Mouse (Mus musculus) embryo, embryonic 11 days (tissue): ENCODE data around the gene Egln1.

Source experiments
- DNase-seq: peaks from one replicate; pipeline ENCODE4 v3.0.0-alpha.2; 2015

Gene Egln1

DNA sequence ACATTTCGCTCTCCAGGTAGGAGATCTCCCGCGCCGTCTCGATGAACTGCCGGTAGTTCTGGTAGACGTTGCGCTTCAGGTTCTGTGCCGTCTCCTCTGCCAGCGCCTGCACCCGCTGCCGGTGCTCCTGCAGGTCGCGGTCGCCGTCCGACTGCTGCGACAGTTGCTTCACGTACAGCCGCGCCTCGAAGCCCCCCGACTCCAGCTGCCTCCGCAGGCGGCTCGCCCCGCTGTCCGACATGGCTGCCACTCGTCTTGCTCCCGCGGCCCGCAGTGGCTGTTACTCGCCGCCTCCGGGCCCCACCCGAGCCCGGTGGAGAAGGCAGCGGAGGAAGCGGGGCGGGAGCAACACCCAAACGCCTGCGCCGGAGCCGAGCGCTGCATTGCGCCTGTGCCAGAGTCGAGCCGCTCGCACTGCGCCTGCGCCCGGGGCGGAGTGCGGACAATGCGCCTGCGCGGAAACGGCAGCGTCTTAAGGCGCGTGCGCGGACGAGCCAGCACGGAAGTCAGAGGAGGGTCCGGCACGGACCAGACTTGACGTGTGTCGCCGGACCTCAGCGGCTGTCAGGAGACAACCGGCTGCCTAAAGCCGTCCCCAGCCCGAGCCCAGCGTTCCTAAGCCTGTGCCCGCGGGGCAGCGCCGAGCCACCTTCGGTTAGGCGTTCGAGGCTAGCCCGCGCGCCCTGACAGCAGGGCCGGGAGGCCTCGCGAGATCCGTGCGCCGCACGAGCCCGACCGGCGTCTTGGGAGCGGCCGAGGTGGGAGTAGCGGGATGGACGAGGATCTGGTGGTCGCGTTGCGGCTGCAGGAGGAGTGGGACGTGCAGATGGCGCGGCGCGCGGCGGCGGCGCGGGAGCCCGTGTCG lies 51.5 kb downstream of the Egln1 start, which contains the start of the genes Exoc8 and Sprtn:
Gene Exoc8 (minus strand): TSS at position 320 of the 865 bp plus-strand sequence.
Gene Sprtn (plus strand): TSS at position 501 of the 865 bp plus-strand sequence.
- DNase-seq = peak; percentile 97

DNA sequence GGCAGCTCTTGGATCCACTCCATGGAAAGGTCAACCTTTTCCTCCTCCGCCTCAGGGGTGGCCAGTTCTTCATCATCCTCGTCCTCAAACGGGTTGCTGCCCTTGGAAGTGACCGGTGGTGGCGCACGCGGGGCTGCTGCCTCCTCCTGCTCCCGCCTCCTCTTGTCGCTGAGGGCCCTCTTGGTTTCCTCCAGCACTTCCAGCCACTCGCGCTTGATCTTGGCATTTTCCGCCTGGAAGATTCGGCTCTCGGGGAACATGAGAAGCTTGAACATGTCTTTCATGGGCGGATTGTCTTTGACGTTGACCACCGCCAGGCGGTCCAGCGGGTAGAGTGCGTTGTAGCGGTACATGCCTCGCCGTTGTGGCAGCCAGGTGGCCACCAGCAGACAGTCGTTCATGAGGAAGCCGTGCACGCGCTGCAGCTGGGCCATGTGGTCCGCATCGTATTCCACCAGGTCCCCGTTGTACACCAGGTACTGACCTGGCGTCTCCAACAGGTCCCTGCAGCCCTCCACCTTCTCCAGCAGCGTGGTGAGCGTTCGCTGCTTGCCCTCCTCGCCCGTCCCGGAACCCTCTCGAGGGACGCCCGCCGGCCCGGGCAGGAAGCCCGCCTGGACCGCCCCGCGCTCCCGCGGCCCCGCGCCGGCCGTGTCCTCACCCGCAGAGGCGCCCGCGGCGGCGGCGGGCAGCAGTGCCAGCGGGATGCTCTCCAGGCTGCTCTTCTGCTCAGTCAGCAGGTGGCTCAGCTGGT lies 52.3 kb downstream of the Egln1 start:
- peak; percentile 81 for DNase-seq

DNA sequence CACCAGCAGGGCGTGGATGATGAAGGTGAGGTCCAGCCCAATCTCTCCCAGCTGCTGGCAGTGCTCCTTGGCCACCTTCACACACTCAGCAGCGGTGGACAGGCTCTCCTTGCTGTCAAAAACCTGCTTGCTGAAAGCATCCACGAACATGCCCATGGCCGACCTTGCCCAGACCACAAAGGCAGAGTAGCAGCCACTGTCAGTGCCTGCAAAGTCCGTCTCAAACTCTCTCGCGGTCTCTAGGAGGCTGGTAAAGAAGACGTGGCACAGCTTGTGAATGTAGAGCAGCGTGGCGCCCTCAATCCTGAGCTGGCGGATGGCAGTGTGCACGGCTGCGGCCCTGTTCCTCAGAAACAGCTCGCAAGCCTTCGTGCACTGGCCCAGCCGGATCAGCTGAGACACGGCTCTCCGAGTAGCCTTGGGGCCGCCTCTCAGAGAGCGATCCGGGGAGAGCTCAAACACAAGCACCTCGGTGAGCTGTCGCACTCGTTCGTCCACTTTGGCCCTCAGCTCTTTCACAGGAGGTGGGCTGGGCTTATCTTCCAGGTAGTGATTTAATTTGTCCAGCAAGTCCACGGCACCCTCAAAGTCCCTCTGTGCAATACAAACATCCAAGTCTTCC lies 53.0 kb downstream of the Egln1 start:
- no peak for DNase-seq

DNA sequence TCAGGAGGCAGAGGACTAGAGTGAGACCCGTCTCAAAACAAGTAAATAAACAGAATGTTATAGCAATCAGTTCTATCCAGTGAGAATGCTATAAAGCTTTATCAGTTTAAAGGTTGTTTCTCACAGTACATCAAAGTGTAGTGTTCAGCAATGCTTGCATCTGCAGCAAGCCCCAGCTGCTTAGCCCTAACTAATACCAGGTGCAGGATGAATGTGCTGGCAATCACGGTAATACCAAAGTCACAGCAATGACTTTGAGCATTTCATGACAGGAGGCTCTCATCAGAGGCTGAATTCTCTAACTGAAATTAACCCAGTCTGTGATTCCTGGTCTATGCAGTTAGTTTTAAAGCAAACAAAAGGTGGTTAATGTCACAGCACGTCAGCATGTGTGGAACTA lies 56.5 kb downstream of the Egln1 start:
- peak; percentile 13 for DNase-seq

DNA sequence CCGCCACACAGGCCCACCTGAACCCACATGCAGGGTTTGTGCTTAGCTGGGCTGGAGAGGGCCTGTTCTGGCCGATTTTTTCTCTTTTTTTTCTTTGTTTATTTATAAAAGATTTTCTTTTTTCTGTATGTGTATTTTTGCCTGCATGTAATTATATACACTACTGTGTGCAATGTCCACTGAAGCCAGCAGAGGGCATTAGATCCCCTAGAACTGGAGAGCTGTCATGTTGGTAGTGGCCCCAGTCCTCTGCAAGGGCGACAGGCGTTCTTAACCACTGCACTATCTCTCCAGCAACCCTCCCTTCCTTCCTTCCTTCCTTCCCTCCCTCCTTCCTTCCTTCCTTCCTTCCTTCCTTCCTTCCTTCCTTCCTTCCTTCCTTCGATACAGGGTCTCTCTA lies 60.7 kb downstream of the Egln1 start:
- DNase-seq = no peak

DNA sequence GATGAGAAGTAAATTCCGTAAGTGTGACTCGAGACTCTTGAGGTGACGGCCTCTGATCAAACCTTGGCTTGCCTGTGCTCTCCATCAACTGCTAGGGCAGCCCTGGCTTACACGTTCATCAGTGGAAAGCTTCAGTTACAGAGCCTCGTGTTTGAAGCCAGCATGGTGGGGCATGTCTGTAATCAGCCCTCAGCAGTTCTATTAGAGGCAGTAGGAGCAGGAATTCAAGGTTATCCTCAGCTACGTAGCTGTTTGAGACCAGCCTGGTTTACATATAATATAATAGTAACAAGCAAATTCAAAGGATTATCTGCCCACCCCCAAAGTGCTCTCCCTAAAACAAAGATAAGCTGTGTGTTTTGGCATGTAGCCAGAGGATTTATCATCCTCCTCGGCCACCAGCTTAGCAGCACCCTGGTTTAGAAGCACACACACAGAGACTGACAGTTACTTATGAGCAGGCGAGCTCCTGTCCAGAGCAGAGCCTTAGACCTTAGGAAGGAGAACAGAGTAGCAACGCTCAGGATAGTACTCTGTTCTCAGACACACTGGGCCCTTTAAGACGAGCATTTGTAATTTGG lies 70.1 kb downstream of the Egln1 start:
- DNase-seq = no peak

DNA sequence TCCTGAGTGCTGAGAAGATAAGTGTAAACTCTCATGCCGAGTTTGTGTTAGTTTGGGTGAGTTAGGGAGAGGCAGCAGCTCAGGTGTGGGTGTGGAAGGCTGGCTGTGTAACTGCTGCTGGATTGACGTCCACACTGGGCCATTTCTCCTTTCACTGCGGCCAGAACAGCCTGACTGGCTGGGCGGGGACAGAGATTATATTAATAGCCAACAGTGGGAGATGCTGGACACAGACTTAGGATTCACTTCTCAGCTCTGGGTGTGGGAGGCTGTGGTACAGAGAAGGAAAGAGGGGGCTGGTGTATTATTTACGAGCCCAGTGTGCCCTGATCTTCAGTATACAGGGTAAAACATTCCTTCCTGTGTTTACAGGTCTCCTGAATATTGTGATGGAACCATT lies 71.0 kb downstream of the Egln1 start:
- no peak for DNase-seq

DNA sequence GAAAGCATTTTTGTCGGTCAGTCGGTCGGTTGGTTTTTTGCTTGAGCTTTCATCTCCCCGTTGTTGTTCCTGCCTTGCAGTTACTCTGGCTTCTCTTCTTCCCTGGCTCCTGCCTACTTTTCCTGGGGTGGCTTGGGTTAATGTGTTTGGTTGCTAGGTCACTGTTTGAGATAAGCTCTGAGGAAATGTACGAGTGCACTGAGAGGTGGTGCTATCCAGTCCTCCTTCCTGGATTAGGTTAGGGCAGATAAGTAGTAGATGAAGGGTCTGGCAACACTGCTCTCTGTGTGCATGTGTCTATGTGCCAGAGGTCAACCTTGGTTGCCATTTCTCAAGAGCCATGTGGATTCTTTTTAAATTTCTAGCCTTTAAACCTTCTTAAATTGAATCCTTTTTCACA lies 76.4 kb downstream of the Egln1 start:
- no peak for DNase-seq

DNA sequence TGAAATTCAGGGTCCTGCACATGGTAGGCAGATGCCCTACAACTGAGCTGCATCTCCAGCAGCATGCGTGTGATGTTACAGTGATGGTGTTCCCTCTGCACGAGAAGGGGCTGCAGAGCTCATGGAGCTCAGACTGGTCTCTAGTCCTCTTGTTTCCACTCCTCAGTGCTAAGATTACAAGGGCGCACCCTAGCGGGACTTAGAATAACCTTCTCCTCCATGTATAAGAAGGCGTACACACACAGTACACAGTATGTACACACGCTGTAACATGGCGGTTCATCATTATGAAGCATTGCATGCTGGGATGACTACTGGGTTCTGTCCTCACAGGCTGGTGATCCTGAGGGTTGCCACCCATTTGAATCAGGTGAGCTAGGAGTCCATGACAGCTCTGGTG lies 77.0 kb downstream of the Egln1 start:
- no peak for DNase-seq

DNA sequence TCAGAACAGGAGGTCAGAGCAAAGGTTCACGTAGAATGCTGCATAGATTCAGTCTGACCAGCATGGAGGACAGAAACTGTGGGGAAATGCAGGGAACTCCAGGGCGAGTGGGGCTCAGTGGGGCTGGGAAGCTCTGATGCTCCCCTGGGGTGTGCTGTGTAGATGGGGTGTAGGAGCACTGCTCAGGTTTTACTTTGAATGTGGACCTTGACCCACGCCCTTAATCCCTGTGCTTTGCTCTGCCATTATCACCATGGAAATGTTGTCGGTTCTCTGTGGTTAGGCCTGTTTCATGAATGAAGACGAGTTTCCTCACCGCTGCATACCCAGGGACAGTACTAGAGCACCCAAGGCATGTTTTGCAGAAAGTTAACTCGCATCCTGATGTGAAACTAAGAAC lies 77.7 kb downstream of the Egln1 start:
- no peak for DNase-seq

DNA sequence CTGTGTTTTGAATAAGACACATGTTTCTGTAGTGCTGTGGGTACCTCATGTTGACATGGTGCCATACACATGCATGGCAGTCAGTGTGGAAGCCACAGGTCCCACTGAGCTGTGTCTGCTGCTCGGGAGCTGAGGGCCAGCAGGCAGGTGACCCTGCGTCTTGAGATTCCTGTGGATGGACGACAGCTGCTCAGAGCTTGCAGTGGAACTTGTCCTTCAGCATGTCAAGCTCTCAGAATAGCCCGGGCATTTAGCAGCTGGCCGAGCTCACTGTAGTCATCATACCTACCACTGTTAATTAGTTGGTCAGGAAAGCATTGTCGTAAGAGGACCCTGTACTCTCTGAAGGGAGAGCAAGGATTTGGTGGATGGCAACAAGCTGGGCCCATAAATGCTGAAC lies 79.4 kb downstream of the Egln1 start:
- DNase-seq = no peak

DNA sequence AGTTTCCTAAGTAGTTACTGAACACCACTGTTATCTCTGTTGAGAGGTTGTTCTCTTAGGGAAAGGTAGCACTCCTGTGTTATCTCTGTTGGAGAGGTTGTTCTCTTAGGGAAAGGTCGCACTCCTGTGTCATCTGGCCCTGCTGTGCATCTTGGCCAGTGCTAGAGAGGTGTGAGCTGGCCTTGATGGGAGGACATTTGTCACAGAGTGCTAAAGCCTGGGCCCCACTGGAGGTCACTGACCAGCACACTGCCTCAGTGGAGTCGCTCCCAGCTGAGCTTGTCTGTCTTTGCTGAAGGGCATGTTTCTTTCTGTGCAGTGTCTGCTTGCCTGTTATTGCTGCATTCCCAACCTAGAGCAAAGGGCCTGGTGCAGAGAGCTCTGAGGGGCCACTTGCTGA lies 82.0 kb downstream of the Egln1 start:
- no peak for DNase-seq

DNA sequence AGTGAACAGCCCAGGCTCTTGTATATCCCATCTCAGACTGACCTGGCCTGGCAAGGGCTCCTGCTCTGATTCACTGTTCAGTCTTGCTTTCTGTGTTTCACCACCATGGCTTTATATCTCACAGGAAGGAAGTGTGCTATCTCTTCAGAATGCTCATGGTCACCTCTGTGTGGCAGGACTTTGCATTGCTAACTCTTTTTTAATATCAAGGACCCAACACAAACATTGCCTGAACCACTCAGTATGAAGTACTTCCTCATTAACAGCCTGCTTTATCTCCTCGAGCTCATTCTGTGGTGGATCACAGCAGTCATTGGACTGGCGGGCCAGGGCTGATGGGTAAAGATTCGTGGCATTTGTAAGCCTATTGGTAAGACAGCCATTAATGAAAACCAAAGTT lies 82.5 kb downstream of the Egln1 start:
- DNase-seq = no peak

DNA sequence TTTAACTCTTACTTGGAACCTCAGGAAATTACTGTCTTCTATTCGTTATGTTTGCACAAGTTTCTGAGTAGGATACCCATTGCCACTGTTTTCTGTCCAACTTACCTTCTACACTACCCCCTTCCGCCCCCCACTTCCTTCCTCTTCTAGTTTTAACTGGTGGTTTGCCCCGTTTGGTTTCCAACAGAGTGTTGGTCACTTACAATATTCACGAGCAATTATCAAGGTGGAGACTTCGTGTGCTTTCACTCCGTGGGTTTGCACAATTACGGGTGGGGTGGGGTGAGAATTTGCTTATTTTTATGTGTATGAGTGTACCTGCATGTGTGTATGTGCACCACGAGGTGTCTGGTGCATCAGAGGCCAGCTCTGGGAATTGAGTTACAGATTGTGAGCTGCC lies 85.4 kb downstream of the Egln1 start:
- DNase-seq = peak; percentile 23

DNA sequence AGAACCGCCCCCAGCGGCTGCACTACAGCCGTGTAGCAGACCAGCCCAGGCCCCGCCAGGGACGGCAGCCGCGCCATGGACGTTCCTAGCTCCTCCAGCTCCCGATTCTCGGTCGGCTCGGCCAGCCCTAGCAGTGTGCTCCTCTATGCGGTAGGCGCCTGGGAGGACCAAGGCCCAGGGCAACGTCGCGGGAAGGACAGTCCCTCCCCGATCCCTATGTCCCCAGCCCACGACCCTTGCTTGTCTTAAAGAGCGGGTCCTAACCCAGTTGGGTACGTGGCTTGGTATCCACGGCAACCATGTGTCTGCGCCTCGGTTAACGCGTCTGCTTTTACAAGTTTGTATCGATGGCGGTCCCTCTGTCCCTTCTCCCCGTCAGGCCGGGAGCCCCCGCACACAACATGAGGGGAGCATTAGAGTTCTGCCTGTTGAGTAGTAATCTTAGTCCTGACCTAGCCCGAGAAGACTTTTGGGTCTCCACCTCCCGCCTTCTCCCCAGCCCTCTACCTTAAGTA lies 85.9 kb downstream of the Egln1 start:
- no peak for DNase-seq

DNA sequence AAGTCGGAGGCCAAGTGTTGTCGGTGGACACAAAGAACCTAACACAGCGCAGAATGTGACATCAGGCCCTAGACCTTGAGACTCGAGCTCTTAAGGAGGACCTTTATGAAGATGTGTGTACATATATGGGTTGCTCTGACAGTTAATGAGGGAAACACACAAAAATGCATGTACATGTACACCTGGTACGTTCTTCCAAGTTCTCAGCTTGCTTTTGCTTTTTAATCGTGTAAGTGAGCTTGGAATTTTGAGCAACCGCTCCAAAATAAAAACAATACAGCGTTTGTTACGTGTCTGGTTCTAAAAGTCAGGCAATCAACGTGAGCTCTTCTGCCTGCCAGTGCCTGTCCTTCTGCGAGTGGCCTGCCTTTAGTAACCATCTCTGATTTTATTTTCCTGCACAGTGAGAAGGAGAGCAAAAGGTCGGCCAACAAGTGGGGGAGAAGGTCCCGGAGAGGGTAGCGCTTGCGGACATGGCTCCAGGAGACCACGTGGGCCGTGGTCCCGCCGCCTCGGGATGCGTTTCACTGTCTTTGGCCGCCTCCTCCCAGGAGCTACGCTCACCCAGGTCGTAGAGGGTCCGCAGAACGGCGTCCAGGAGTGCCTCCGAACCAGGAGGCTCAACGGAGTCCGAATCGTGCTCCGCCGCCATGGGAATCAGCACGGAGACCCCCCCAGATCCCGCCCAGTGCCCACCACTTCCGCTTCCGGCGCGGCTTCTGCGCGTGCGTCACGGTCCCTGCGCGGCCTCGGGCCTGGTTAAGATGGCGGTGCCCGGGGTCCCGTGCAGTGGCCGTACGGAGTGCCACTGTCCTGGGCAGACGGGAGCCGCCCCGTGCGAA lies 86.6 kb downstream of the Egln1 start, which contains the start of the genes Gnpat and 2810004N23Rik:
Gene Gnpat (plus strand): TSS at position 713 of the 842 bp plus-strand sequence.
Gene 2810004N23Rik (minus strand): TSS at position 800 of the 842 bp plus-strand sequence.
- peak; percentile 96 for DNase-seq

DNA sequence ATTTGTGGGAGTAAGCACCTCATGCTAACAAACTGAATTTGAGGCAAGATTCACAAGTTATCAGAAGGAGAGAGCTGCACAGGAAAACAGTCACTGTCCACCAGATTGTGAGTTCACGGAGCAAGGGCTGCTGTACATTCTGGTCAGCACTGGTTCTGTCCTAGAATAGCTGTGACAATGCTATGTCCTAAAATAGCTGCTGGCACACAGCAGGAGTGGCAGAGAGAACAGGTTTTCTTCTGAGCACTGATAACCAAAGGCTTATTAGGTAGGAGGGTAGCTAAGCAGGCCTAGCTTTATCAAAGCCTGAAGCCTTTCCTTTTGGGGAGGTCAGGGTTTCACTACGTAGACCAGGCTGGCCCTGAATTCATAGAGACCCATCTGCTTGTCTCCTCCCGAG lies 88.9 kb downstream of the Egln1 start:
- no peak for DNase-seq

DNA sequence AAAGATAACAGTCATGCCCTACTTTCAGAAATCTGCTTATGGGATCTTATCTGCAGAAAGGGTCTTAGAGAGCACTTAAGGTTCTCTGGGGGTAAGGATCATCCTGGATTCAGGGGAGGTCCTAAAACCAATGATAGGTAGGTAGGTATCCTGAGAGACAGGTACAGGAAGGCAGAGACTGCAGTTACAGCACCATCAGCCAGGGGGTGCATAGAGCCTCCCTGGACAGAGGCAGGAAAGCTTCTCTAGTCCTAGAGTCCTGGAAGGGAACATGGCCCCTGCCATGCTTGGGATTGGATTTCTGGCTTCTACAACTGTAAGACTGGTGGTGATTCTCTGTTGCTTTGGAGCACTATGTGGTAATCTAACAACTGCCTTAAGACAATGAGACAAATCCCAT lies 89.7 kb downstream of the Egln1 start:
- DNase-seq = no peak
